Mouse (Mus musculus): ENCODE data around the gene Cpne4.

Cpne4 gene

DNA sequence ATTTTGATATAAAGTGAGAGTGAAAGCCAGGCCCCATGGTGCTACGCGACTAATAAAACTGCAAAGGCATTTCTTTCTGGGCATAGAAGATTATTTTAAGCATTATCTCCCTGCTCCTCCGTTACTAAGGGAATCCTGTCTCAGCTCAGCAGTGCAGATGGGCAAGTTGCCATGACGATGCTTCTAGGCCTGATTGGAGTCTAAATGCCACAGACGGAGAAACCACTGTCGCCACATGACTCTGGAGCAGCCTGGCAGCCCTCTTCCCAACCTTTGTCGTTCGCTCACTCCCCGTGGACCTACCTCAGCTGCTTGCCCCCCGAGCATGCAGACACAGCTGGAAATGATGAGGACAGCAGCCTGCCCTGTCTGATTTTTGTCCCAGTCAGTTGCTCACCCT lies 501.3 kb downstream of the Cpne4 start:
- no peak for DNase-seq (ENCODE audit: low spot score)

DNA sequence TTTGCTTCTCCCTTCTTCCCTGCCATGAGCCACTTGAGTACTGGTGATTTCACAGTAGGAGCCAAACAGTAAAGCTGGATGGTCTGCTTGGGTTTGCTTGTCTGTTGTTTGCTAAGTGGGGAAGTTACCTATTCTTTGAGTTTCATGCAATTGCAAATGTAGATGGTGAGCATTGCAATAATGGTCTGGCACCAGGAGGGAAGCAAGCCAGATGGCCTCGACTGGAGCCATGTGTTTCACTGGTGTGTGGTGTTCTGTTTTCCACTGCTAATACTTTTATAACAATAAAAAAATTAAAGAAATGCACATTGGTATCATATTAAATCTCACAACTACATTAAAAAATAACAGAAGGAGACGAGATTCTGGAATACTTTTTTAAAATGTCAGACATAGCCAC lies 502.6 kb downstream of the Cpne4 start:
- DNase-seq (ENCODE audit: low spot score): no peak

- no peak for DNase-seq (ENCODE audit: low spot score)
These were observed 503.2 kb downstream of the Cpne4 start for GRCm38 (mm10) chr9:105050257-105050656.

DNA sequence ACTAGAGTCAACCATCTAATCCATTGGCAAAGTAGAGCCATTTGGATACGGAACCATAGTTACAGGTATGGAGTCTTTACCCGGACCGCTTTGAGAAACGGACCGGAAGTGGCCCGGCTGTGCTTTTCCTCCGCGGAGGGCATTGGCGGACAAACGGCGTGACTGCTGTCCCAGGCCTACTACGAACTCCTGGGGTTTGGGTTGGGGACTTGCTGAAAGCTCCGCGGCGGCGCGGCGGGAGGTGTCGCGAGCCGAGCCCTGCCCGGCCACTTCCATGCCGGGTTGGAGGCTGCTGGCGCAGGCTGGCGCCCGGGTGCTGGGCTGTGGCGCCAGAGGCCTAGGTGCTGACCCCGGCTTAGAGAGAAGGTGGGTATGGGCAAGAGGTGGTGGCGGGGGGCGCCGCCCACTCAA lies 506.1 kb downstream of the Cpne4 start, which contains the start of gene Mrpl3:
TSS of gene Mrpl3 (plus strand) at position 93 of the 411 bp plus-strand sequence.
- DNase-seq (ENCODE audit: low spot score): peak; percentile 87

GRCm38 (mm10) chr9:105053812-105054211 lies 506.7 kb downstream of the Cpne4 start:
- no peak for DNase-seq (ENCODE audit: low spot score)

GRCm38 (mm10) chr9:105069106-105069505 lies 522.0 kb downstream of the Cpne4 start:
- no peak for DNase-seq (ENCODE audit: low spot score)

- DNase-seq (ENCODE audit: low spot score): no peak
These were observed 526.1 kb downstream of the Cpne4 start for GRCm38 (mm10) chr9:105072991-105073748.

- DNase-seq (ENCODE audit: low spot score): no peak
These were observed 527.8 kb downstream of the Cpne4 start for GRCm38 (mm10) chr9:105074851-105075250.

DNA sequence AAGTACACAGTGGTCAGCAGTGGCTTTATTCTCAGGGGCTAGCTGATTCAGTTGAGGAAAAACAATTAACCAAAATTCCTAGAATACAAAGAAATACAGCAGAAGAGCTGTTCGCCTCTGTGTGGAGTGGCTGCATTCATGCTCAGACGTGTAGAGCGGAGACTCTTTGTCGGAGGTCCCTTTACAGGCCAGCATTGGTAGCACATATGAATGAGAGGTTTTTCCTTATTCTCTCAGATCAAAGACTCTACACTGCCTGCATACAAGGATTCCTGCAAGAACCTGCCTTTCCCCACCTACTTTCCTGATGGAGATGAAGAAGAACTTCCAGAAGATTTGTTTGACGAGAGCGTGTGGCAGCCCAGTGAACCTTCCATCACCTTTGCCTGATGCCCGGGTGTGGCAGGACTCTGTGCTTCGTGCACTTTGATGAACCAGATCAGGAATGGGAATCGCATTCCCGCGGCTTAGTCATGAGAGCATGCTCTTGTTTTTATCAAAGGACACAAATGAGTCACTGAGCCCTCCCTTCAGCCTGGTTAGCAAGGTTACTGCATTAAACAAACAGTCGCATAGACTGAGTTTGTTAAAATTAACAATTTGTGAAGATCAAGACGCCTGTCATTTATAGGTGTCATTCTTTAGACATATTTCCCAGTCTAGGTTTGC lies 529.8 kb downstream of the Cpne4 start:
- no peak for DNase-seq (ENCODE audit: low spot score)

- DNase-seq (ENCODE audit: low spot score): no peak
These were observed 531.4 kb downstream of the Cpne4 start for GRCm38 (mm10) chr9:105078460-105078859.

DNA sequence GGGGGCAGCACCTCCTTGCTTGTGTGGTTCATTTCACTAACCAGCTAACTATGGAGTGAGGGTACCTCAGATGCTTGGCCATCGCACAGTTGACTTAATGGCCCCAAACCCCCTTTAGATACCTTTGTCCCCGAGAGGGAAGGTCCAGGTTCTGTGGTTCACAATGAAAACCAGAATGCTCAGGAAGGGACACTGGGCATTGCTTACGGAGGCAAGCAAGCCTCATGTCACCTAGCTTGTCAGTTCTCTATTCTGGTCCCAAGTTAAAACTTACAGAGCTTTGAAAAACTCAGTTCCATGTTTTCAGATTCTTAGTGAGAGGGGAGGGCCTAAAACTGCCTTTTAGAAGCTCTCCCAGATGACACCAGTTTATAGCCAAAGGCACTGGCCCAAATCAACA lies 533.2 kb downstream of the Cpne4 start:
- DNase-seq (ENCODE audit: low spot score): no peak

Measured in testis, postnatal 14 days (tissue).